Mouse (Mus musculus): Measurements from ENCODE around the gene Use1. TPM values are rescaled to one million over a fixed set of nuclear protein-coding genes. Genes with fewer than 3 reads are reported as not detected.

Use1 gene
- 119 and 126 TPM in 2 replicates for polyA plus RNA-seq (2012; rRNA removed)

GRCm38 (mm10) chr8:71366771-71367528, at the start of gene Use1:
Gene Use1 (plus strand): TSS chr8:71366848.

DNA sequence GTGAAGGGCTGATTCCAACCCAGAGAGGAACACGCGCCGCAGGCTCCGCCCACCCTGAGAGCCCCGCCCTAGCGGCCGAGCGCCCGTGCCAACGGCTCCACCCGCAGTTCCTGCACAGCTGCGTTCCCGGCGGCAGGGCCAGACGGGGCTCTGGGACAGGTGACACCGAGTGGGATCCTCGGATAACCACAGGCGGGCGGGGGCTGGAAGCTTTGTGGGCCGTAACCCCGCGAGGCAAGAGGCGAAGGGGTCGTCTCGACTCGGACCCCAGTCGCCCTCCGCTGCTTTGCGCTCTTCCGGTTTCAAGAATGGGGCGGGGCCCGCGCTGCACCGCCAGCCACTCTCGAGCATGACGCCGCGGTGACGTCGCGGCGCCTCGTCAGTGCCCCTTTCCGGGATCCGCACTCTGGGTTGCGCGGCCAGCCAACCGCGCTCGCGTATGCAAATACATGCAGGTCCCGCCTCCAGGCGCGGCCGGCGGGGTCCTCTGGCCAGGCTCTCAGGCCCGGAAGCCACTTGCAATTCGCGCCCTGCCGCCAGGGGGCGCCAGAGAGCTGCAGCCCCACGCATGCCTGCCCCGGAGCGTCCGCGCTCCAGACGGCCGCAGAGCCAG, 4.7 kb downstream of the Use1 start, which contains the start of gene Ocel1:
Ocel1 (plus strand) TSS at position 63 of the 613 bp plus-strand sequence.

DNA sequence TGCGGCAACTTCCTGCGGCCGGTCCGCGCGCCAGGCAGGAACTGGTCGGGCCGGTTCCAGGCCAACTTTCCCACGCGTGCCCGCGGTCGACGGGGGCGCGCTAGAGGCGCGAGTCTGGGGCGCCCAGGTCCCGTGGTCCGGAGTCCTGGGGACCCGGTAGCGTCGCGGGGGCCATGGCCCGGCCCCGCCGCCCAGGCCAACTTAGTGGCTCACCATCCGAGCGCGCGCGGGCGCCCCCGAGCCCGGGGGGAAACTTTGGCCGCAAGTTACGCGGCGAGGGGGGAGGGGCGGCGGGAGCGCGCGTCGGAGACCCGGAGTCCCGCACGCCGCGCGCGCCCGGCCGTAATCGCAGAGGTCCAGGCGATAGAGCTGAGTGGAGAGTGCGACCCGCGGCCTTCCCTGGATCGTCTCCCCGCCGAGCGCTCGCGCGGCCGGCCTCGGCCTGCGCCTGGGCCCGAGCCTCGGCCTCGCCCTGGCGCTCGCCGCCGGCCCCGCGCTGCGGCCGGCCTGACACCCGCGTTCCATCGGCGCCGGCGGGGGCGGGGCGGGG, 14.8 kb downstream of the Use1 start, which contains the start of gene Nr2f6:
Nr2f6 (minus strand) TSS at position 540 of the 550 bp plus-strand sequence.

DNA sequence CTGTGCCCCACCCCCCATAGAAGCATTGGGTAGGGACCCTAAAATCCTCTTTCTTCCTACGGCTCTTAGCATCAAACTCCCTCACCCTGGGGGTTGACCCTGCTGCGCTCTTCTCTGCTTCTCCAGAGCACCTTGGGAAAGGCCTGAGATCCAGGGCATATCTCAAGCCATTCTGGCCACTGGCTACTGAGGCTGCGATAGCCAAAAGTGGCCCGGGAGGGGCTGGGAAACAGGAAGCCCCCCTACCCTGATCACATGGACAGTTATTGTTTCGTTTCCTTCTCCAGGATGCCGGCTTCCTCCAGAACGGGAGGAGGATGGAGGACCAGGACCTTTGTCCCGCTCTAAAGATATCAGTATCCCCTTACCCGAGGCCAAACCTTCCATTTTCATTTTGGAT, 29.0 kb downstream of the Use1 start, which contains the start of gene Ushbp1:
Ushbp1 (minus strand) TSS at position 174 of the 400 bp plus-strand sequence.

GRCm38 (mm10) chr8:71396639-71397305, 30.1 kb downstream of the Use1 start, which contains the start of gene Babam1:
Gene Babam1 (plus strand): TSS chr8:71396861.

DNA sequence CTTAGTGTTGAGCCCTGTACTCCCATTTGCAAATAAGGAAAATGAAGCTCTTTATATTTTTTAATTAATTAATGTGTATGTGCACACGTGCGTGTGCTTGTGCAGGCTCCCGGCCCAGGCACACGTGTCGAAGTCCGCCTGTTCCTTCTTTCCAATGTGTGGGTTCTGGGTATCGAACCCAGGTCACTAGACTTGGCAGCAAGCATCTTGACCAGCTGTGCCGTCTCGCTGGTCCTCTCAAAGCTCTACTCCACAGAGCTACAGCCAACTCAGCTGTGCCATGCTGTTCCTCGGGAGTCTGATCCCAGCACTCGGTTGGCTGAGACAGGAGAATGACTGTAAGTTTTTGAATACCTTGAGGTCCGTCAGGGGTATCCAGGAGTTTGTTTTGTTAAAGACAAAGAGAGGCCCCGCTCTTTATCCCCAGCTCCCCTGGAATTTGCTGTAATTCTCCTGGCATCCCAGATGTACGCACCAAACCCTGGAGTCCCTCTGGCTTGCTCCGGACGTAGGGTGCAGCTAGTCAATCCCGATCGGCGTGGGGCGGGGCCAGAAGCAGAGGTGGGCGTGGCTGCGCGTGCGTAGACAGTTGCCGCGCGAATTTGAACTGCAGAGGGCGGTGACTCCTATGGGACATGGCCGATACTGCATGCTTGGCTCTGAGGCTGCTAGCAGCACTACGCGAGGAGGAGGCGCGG, 38.9 kb downstream of the Use1 start, which contains the start of gene Ankle1:
Ankle1 (plus strand) TSS at position 610 of the 698 bp plus-strand sequence.

Other genes with a start within 250 kb of the Use1 start
- gene Myo9b, start 94.1 kb upstream of the Use1 start, polyA plus RNA-seq (2012; rRNA removed): 22.6 and 30.1 TPM in 2 replicates
- gene Haus8, start 93.9 kb upstream of the Use1 start, polyA plus RNA-seq (2012; rRNA removed): 8.7 and 9.1 TPM in 2 replicates
- 27.3 and 51.2 TPM in 2 replicates for gene Ocel1, start 4.5 kb downstream of the Use1 start, polyA plus RNA-seq (2012; rRNA removed)
- gene Nr2f6, start 15.1 kb downstream of the Use1 start, polyA plus RNA-seq (2012; rRNA removed): 411 and 497 TPM in 2 replicates
- 9.9 and 11.4 TPM in 2 replicates for gene Ushbp1, start 29.0 kb downstream of the Use1 start, polyA plus RNA-seq (2012; rRNA removed)
- gene Babam1, start 30.0 kb downstream of the Use1 start, polyA plus RNA-seq (2012; rRNA removed): 137 and 140 TPM in 2 replicates
- gene Ankle1, start 39.2 kb downstream of the Use1 start, polyA plus RNA-seq (2012; rRNA removed): 20.1 and 26.5 TPM in 2 replicates
- gene Abhd8, start 96.8 kb downstream of the Use1 start, polyA plus RNA-seq (2012; rRNA removed): 48.1 and 60.2 TPM in 2 replicates
- gene Mrpl34, start 98.1 kb downstream of the Use1 start, polyA plus RNA-seq (2012; rRNA removed): 177 and 193 TPM in 2 replicates
- 91.4 and 116 TPM in 2 replicates for gene Dda1, start 102.4 kb downstream of the Use1 start, polyA plus RNA-seq (2012; rRNA removed)
- gene Ano8, start 119.1 kb downstream of the Use1 start, polyA plus RNA-seq (2012; rRNA removed): 26.9 and 33.6 TPM in 2 replicates
- gene Gtpbp3, start 121.3 kb downstream of the Use1 start, polyA plus RNA-seq (2012; rRNA removed): 41.9 and 45.0 TPM in 2 replicates
- 241 and 256 TPM in 2 replicates for gene Plvap, start 144.9 kb downstream of the Use1 start, polyA plus RNA-seq (2012; rRNA removed)
- not detected in 2 replicates for gene Ccdc194, start 158.9 kb downstream of the Use1 start, polyA plus RNA-seq (2012; rRNA removed)
- gene Bst2, start 170.6 kb downstream of the Use1 start, polyA plus RNA-seq (2012; rRNA removed): 152 and 173 TPM in 2 replicates
- gene Mvb12a, start 176.1 kb downstream of the Use1 start, polyA plus RNA-seq (2012; rRNA removed): 211 and 221 TPM in 2 replicates
- 0.60 and 1.3 TPM in 2 replicates for gene Tmem221, start 192.0 kb downstream of the Use1 start, polyA plus RNA-seq (2012; rRNA removed)
- not detected in 2 replicates for gene Nxnl1, start 199.8 kb downstream of the Use1 start, polyA plus RNA-seq (2012; rRNA removed)
- gene Slc27a1, start 202.0 kb downstream of the Use1 start, polyA plus RNA-seq (2012; rRNA removed): 99.3 and 110 TPM in 2 replicates
- gene Pgls, start 225.3 kb downstream of the Use1 start, polyA plus RNA-seq (2012; rRNA removed): 232 and 268 TPM in 2 replicates
- 6.0 and 7.6 TPM in 2 replicates for gene Fam129c, start 230.8 kb downstream of the Use1 start, polyA plus RNA-seq (2012; rRNA removed)
- 120 and 129 TPM in 2 replicates for gene Colgalt1, start 244.2 kb downstream of the Use1 start, polyA plus RNA-seq (2012; rRNA removed)

All from colon, adult 2 months (tissue).